Mouse (Mus musculus) cerebellum, adult 2 months (tissue): ENCODE results near the gene Rhbdf2. TPM values are rescaled to one million over a fixed set of nuclear protein-coding genes. Genes with fewer than 3 reads are reported as not detected.

Source experiments
- DNase-seq, 2 experiments: peaks; one replicate each; pipeline ENCODE4 v3.0.0; 2021
- H3K27ac ChIP-seq: fragments of 200-500 bp; 2 replicates; pipeline ENCODE4 v1.5.1; 2012; ENCODE audit warnings: low read length, control low read depth, inconsistent platforms; ENCODE audit not compliant: insufficient read depth
- H3K27me3 ChIP-seq: fragments of 200-500 bp; 2 replicates; pipeline ENCODE4 v1.6.1; 2012; ENCODE audit warnings: inconsistent platforms, mild to moderate bottlenecking, low read length, moderate library complexity; ENCODE audit not compliant: control insufficient read depth, insufficient read depth
- H3K4me1 ChIP-seq: fragments of 200-500 bp; 2 replicates; pipeline ENCODE4 v1.6.1; 2011; ENCODE audit warnings: low read length; ENCODE audit not compliant: control insufficient read depth, insufficient read depth
- H3K4me3 ChIP-seq: fragments of 200-500 bp; replicated peaks from 2 replicates; pipeline ENCODE3; 2011; ENCODE audit warnings: mild to moderate bottlenecking, low read depth, low read length, control low read depth; ENCODE audit not compliant: insufficient read depth
- CTCF ChIP-seq: fragments of 200-500 bp; IDR thresholded peaks from 2 replicates; pipeline ENCODE4 v1.5.1; 2011; ENCODE audit warnings: low read depth, mild to moderate bottlenecking, control low read depth, low read length, moderate library complexity, borderline replicate concordance; ENCODE audit not compliant: insufficient read depth
- POLR2A ChIP-seq: fragments of 200-500 bp; IDR thresholded peaks from 2 replicates; pipeline ENCODE4 v1.6.1; 2011; ENCODE audit warnings: low read length, control low read depth, borderline replicate concordance; ENCODE audit not compliant: insufficient read depth
- WGBS: fragments of 180-500 bp; shearing (Covaris S2); methylation state at CpG from one replicate; pipeline ENCODE4 v1.1.7; 2018; 5-methylcytosine and 5-hydroxymethylcytosine counted together
- polyA plus RNA-seq: library from polyadenylated mRNA; depleted of rRNA; stranded (reverse); fragments of >200 nt; gene quantifications from 2 replicates; pipeline ENCODE4 v1.2.3, GENCODE M21; 2012

Gene Rhbdf2
- polyA plus RNA-seq, 1 experiment = 1.9 TPM

DNA sequence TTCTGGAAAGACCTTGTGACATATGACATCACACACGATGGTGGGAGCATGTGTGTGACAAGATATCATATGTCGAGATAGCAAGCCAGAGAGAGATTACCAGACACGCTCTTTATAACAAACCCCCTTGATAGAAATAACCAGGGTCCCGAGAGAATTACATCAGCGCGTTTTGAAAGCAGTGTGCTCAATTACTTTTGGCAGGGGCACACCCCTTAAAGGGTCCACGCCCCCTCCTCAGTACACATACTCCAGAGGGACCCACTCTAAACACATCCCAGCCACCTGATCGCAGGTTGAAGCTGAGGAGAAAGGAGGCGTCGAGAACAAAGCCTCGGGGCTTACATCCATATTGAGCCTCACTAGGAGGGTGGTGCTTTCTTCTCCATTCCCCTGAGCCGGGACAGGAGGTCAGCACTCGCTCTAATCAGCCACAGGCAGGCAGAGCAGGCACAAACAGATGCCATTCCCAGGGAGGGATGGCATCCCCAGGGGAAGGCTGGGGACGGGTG is 37.7 kb downstream of the Rhbdf2 start:
- H3K27me3 ChIP-seq = no peaks in the 10 kb centered on the region
- DNase-seq = no peak
- no peak for TF ChIP-seq CTCF
- TF ChIP-seq POLR2A = no peak
- 59% methylated on average over 14 of the region's 14 CpGs for WGBS
- peaks cover 18% of the 10 kb centered on the region for H3K4me1 ChIP-seq
- no peak overlapping the region for H3K4me3 ChIP-seq
- no peak overlapping the region for H3K27ac ChIP-seq

DNA sequence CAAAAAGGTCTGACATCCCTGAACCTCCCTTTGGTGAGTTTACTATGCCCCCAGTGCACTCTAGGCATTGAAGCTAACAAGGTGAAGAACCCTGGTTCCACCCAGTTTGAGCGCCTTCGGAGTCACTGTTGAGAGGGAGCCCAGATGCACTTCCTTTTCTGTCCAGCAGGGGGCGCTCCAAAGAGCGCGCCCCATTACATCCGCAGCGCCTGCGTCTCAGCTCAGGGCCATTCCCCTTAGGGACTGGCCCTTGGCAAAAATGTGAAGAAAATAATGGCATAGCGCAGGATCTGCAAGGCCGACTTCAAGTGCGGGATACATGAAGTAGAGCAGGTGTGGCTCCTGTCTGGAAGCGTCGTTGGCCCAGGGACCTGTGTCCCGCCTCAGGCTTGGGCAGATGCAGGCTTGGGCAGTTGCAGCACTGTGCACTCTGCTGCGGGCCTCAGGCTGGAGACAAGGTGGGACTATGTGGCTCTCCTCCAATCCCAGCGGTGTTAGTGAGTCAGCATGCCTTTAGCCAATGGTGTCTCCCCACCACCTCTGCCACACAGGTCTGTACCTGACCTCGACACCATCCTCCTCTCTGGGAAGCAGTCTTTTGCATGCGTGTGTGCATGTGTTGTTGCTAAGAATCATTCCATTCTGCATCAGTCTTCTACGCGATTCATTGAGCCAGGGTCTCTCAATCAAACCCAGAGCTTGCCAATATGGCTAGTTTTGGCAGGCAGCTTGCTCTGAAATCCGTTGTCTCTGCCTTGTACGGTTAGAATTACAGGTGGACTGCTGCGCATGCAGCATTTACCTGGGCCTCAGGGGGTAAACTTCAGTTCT is 39.8 kb downstream of the Rhbdf2 start:
- DNase-seq = peak; percentile 70 to 80
- no peaks in the 10 kb centered on the region for H3K27me3 ChIP-seq
- no peak overlapping the region for H3K27ac ChIP-seq
- 28% methylated on average over 23 of the region's 23 CpGs for WGBS
- H3K4me1 ChIP-seq = peaks cover 7% of the 10 kb centered on the region; the same call in 1 of the 2 replicates
- no peak overlapping the region for H3K4me3 ChIP-seq
- TF ChIP-seq POLR2A = no peak
- TF ChIP-seq CTCF = peak; percentile 84

DNA sequence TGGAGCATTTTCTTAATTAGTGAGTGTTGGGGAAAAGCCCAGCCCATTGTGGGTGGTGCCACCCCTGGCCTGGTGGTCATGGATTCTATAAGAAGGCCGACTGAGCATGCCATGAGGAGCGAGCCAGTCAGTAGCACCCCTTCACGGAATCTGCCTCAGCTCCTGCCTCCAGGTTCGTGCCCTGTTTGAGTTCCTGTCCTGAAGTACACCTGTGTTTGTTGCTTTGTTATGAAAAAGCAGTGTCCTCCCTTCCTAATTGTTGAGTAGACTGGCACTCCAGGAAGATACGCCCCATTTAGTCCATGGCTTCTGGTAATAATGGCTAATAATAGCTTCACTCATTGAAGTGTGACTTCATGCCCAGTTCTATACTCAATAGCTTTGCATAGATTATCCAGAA is 40.5 kb downstream of the Rhbdf2 start, which contains the start of gene Aanat:
Gene Aanat, plus strand, starts transcription at position 123 of the 400 bp plus-strand sequence.
- Histone ChIP-seq H3K4me3 (no peak within 1 kb of the TSS), H3K27me3 (no peaks in the 10 kb centered on the region), H3K27ac (no peak within 1 kb of the TSS), H3K4me1 (peaks cover 4% of the 10 kb centered on the region; the same call in 1 of the 2 replicates)
- TF ChIP-seq POLR2A (no peak), CTCF (no peak)
- DNase-seq = no peak
- 78% methylated on average over 5 of the region's 5 CpGs for WGBS

DNA sequence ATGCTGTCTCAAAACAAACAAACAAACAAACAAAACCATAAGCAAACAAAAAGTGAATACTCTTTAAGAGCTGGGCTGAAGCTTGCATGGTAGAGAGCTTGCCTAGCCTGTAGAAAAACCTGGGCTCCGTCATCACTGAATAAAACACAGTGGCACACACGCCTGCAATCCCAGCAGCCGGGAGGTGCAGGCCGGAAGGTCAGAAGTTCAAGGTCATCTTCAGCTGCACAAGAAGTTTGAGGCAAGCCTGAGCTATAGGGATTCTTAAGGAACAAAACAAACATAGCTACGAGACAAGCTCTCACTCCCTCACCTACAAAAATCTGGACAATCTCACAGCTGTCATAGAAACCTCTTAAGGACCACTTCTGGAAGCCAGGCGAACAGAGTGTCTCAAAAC is 41.1 kb downstream of the Rhbdf2 start:
- DNase-seq = no peak
- Histone ChIP-seq H3K4me1 (peaks cover 4% of the 10 kb centered on the region; the same call in 1 of the 2 replicates), H3K27ac (no peak overlapping the region), H3K4me3 (no peak overlapping the region), H3K27me3 (no peaks in the 10 kb centered on the region)
- 96% methylated on average over 6 of the region's 6 CpGs for WGBS
- no peak for TF ChIP-seq CTCF
- TF ChIP-seq POLR2A = no peak

DNA sequence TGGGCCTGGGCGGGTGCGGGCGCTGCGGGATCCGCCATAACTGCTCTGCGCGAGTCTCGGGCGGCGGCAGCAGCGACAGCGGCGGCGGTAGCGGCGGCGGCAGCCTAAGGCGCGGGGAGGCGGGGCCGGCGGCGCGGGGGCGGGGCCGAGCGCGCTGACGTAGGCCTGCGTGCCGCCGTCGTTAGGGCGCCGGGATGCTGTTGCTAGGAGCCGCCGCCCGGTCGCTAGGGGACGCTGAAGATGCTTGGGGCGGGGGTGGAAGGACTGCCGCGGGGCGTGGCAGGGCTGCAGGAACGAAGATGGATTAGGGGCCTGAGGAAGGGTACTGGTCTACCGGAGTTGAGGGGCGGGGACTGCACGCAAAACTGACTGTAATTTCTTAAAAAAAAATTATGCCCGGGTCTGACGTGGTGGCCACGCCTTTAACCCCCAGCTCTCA is 45.4 kb downstream of the Rhbdf2 start, which contains the start of gene Ube2o:
Gene Ube2o, minus strand, starts transcription at position 72 of the 439 bp plus-strand sequence.
- TF ChIP-seq POLR2A = peak; percentile 57
- peak; percentile 42; the same call in 1 of the 2 replicates for TF ChIP-seq CTCF
- H3K27me3 ChIP-seq = no peaks in the 10 kb centered on the region
- peaks cover 21% of the 10 kb centered on the region for H3K4me1 ChIP-seq
- WGBS = under 1% methylated on average over 51 of the region's 51 CpGs
- peak within 1 kb of the TSS; percentile 72 for H3K4me3 ChIP-seq
- peak; percentile 85 to 87 for DNase-seq
- H3K27ac ChIP-seq = peak within 1 kb of the TSS; percentile 17; the same call in 1 of the 2 replicates

DNA sequence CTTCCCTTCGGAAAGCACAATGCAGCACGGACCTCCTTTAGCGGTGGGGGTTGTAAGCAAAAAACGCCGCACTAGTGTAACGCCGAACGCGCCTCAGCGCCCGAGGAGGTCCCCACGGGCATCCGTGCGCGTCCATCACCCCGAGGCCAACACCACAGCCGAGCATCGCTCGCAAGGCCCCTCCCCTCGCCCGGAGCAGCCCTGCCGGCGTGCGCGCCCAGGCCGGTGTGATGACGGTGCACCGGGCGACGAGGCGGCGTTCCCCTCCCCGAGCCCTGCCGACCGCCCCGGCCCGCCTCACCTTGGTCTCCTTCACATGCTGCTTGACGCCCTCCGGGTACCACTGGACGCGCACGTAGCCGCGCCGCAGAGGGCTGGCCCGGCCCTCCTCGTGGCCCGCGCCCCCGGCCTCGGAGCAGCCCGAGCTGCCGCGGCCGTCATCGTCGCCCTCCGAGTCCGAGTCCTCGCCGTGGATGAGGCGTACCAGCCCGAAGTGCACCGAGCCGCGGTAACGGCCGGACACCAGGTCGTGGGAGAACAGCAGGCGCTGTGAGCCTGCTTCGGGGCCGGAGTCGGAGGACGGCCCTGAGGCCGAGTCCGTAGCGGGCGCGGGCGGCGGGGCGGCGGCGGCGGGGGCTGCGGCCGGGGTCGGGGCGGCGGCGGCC is 46.0 kb downstream of the Rhbdf2 start:
- Histone ChIP-seq H3K4me1 (peaks cover 26% of the 10 kb centered on the region), H3K27ac (peak overlapping the region; percentile 17; the same call in 1 of the 2 replicates), H3K4me3 (peak overlapping the region; percentile 72), H3K27me3 (no peaks in the 10 kb centered on the region)
- no peak for TF ChIP-seq POLR2A
- TF ChIP-seq CTCF = no peak
- DNase-seq = peak; percentile 73 to 74
- 1% methylated on average over 91 of the region's 91 CpGs for WGBS

DNA sequence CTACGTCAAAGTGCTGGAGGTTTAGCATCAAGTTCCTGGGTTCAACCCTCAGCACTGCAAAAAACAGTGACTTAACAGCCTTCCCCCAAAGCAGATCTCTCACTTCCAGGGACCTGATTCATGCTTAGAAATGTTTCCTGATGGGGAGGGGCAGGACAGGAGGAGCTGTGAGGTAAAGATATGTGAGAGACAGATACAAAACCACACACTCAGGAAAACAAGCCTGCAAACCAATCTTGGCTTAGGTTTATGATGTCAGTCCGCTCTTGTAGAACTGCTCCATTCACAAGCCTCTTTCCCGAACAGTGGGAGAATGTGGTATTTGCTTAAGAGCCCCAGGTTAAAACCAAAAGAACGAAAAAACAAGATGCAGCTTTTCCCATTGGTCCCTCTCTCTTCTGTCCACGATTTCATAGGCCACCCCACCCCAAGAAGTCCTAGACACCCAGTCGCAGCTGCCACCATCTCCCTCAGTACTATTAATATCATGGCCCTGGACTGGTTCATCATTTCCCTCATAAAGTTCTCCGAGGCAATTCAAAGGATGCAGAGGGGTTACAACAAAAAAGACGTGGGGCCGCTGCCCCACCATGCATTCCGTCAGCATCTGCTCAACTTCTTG is 46.7 kb downstream of the Rhbdf2 start:
- H3K4me3 ChIP-seq = peak overlapping the region; percentile 72
- H3K27ac ChIP-seq = 0 out of 2 replicates have a peak overlapping the region, but pooled peaks have one; percentile 17
- no peak for DNase-seq
- 10% methylated on average over 10 of the region's 10 CpGs for WGBS
- no peak for TF ChIP-seq POLR2A
- no peak for TF ChIP-seq CTCF
- no peaks in the 10 kb centered on the region for H3K27me3 ChIP-seq
- H3K4me1 ChIP-seq = peaks cover 31% of the 10 kb centered on the region
